Mouse (Mus musculus): ENCODE measurements around the gene Aff3.

Aff3 gene

GRCm38 (mm10) chr1:38428708-38429683, 235.8 kb downstream of the Aff3 start:
- no peak for DNase-seq

DNA sequence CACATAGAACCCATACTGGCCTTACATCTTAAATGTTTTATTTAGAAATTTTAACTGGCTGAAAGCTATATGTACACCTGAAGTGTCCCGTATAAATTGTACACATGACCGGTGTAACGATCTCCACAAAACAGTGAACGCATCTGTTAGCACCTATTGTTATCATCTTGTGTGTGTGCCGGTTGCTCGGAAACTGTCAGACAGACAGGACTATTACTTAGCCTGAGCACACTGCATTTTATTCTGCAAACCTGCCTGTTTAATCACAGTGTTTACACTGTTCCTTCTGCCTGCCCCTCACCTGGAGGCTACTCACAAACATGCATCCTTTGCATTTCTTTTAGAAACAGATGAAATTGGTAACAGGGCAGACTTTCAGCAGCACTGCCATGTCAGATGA, 241.8 kb downstream of the Aff3 start:
- DNase-seq, result no peak

- no peak for DNase-seq
These were observed 245.4 kb downstream of the Aff3 start for GRCm38 (mm10) chr1:38419331-38419730.

- DNase-seq, result no peak
These were observed 246.3 kb downstream of the Aff3 start for GRCm38 (mm10) chr1:38418181-38419032.

- DNase-seq, result no peak
These were observed 247.6 kb downstream of the Aff3 start for GRCm38 (mm10) chr1:38417196-38417595.

GRCm38 (mm10) chr1:38415511-38415910, 249.2 kb downstream of the Aff3 start:
- DNase-seq, result no peak

GRCm38 (mm10) chr1:38411106-38411505, 253.6 kb downstream of the Aff3 start:
- DNase-seq, result no peak

DNA sequence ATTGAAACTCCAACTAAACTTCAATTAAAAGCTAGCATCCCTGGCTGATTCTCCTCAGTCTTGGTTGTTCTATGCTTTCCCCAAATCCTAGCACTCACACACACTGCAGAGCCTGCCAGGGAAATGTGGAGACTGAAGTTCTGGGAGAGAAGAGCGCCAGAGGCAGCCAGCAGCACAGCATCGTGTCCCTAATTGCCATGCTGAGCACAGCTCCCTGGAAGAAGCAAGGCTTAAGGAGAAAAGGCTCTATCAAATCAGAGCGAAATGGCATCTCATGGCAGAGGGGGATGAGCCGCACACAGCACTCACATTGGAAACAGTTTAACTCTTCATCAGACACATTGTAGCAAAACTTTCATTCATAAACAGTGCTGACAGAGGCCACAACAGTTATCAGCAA, 254.3 kb downstream of the Aff3 start:
- DNase-seq, result no peak

DNA sequence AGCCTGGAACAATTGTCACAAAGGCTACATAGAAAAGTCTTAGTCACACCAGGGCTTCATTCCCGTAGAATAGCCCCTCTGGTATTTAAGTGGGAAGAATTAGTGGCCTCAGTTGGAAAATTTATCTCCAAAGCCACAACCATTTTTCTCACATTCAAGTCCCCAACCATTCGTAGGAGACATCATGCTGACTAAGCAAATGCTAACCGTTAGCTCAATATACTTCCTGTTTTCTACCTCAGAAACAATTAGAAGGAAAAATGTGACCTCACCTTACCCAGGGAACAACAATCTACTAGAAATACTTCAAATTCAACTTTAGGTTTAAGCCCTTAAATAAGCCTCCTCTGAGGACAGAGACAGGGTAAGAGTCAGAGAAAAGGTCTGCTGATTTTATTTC, 256.5 kb downstream of the Aff3 start:
- no peak for DNase-seq

DNA sequence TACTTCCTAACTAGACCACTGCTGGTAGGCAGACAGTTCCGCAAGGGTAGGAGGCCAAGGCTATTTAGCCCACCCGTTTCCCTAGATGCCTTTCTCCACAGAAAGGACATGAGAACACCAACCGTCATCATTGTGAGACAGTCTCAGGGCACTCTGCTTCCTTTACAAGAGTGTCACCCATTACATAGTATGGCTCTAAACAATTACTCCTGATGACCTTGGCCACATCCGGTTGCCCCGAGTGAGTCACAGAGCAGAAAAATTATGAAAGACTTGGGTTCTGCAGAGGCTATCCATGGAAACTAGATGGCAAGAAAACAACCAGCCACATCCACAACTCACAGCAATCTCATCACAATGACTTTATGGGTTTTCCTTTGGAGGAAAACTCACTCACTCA, 261.0 kb downstream of the Aff3 start:
- DNase-seq, result no peak

GRCm38 (mm10) chr1:38401856-38402255, 262.9 kb downstream of the Aff3 start:
- no peak for DNase-seq

DNA sequence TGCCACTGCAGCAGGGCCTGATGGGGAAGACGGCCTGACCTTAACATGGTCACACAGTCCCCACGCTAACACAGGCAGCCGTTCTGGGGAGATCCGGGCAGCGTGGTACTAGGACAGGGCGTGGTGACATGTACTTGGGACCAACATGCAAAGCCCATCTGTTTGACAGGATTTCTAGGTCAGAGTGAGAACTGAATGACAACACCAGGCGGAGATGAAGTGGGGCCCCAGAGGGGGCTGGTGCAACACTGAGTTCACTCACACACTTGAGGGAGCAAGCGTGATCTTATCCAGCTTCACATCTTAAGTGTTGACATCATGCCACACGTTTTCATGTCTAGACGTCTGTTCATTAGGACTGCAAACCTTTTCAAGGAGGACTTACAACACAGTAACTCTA, 265.5 kb downstream of the Aff3 start:
- DNase-seq, result no peak

DNA sequence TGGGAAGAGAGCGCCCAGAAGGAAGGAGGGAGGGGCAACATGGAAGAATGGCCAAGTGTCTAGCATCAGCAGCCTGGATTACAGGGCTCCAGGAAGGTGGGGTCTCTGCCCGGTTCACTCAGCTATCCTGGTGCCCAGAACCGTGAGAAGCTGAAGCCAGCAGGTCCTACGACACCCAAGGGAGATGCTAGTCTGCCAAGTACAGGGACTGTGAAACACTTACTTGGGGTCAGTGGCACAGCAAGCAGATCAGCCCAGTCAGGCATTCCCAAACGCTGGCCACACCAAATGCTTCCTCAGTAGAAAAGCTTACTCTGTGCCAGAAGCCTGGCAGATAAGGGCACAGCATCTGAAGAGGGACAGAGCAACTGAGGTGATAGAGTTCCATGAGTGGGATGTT, 266.2 kb downstream of the Aff3 start:
- DNase-seq, result no peak

GRCm38 (mm10) chr1:38395194-38395681, 269.5 kb downstream of the Aff3 start:
- DNase-seq, result no peak

GRCm38 (mm10) chr1:38394493-38394892, 270.3 kb downstream of the Aff3 start:
- no peak for DNase-seq

DNA sequence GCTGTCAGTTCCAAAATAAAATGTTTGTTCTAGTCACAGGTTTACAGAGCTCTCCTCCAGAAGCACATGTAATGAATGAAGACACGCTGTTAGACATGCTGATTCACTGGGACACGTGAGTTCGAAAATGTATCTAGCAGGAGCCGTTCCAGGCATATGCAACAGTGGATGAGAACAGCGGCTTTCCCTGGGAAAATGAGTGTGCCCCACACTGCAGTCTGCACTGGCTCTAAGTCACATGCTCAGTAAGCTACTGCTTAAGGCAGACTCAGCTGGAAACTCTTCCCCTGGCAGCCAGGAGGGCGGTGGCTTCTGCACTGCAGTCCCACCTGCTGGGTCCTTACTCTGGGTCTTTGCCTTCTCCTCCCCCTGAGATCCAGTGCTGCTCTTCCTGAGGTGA, 271.2 kb downstream of the Aff3 start:
- no peak for DNase-seq

GRCm38 (mm10) chr1:38392928-38393327, 271.8 kb downstream of the Aff3 start:
- DNase-seq, result no peak

DNA sequence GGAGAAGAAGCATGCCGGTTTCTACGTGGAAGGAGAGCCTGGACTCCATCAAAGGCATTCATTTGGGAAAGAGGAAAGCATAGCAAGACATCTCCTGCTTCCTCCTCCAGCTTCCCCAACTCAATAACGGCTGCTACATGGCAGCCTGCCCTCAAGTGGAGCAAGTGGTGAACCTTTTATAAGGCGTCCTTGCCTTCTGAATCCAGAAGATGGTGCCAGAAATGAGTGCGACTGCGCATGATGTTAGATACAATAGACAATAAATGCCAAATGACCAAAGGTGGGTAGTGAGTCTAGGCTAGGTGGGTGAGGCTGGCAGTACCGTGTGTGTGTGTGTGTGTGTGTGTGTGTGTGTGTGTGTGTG, 273.9 kb downstream of the Aff3 start:
- DNase-seq, result no peak

DNA sequence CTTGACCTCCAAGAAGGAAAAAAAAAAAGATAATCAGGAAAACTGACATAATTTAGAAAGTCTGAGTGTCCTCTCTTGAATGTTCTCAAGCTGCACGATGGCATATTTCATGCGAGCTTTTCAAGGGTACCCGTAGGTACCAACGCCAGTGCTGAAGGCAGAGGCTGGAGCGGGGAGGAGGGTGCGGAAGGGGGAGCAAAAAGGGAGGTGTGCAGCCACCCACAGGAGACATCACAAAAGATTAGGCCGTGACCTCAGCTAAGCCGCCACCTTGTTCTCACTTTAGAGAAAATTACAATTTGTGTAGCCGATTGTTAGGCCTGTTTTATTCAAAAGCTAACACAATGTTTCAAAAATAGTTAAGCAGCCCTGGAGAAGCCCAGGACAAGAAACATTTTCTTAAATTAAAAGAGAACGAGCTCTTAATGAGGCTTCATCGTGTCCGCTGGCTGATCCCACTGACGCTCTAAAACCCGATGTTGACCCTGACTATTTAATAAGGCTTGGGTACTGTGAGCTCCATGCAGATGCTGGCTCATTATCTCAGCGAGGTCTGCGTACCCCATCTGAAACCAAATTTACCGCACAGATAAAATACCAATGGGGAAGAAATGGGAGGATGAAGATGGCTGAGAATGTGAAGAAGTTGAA, 274.4 kb downstream of the Aff3 start:
- DNase-seq, result no peak

GRCm38 (mm10) chr1:38389576-38389975, 275.2 kb downstream of the Aff3 start:
- DNase-seq, result no peak

GRCm38 (mm10) chr1:38388466-38388865, 276.3 kb downstream of the Aff3 start:
- no peak for DNase-seq

- no peak for DNase-seq
These were observed 277.3 kb downstream of the Aff3 start for GRCm38 (mm10) chr1:38387438-38387837.

DNA sequence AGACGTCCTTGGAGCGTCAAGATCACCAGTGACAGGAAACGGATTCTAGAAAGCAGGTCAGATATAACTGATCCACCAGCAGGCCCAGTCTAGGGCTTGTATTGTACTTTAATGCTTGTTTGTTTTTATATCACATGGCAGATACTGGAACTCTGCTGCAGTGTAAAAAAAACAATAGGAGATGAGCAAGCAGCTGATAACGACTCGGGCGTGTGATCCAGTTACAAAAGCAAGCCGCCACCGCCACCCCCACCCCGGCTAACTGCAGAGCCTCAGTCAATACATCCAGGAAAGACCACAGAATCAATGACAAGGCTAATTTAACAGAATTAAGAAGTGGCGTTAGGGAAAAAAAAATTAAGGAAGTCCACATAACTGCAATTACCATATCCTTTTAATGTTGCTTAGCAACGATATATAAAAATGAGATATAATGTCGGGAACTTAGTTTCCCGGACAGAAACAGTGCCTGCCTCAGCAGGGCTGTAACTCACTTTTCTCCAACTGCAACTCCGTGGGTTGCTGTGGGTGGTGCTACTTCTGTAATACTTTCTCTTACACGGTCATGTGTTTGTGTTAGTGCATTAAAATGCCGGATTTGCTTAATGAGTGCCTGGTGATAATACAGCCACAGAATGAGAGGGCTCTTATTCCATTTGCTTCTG, 280.2 kb downstream of the Aff3 start:
- no peak for DNase-seq
